Mouse (Mus musculus): ENCODE measurements around the gene Rreb1.

DNA sequence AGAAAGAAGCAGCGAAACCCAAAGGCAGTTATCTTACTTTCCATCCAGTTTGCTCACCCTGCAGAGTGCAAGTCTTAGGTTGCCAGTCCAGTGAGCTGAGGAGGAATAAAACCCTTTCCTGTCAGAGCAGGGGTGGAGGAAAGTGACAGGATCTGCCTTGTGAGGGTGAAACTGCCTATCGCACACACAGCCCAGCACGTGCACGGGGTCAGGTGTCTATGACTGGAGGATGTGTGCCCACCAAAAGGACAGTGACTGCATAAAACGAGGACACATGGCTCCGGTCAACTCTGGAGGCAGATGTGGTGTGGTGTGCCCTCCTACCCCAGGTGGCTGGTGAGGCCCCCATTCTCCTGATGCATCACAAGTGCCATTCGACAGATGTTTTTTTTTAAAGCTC lies 181.7 kb downstream of the Rreb1 start:
- no peak for TF ChIP-seq EP300 (IDR thresholded peaks at IDR 0.05)
- TF ChIP-seq CTCF (IDR thresholded peaks at IDR 0.05) = no peak

Data from lung, postnatal 0 days (tissue).